Mouse (Mus musculus): ENCODE measurements at regions not wholly inside any gene's neighbourhood (a gene's known extent, or its start where the extent isn't known, plus 50 kb on each side); places are given as distances from the start of the nearest gene placed in this dataset.

- Histone ChIP-seq H3K4me3 (ENCODE audit: low read length) (no peak overlapping the region), H3K27me3 (ENCODE audit: insufficient read depth, low read length) (no peaks in the 10 kb centered on the region), H3K9me3 (ENCODE audit: low read length) (no peaks in the 10 kb centered on the region), H3K36me3 (ENCODE audit: insufficient read depth, low read length) (no peaks in the 10 kb centered on the region), H3K4me2 (replicated peaks; ENCODE audit: low read depth, low read length) (no peak overlapping the region), H3K9ac (replicated peaks; ENCODE audit: low read length) (no peak overlapping the region), H3K27ac (ENCODE audit: low read length) (no peak overlapping the region), H3K4me1 (ENCODE audit: insufficient read depth, low read length) (no peaks in the 10 kb centered on the region)
- WGBS = 36% methylated on average over 4 of the region's 4 CpGs
- ATAC-seq (ENCODE audit: low FRiP score, low TSS enrichment) = no peak
These were observed 243.5 kb upstream of the Shh start for GRCm38 (mm10) chr5:28710517-28710916.

- 68% methylated on average over 2 of the region's 2 CpGs for WGBS
- H3K4me3 ChIP-seq (ENCODE audit: low read length) = no peak overlapping the region
- H3K4me2 ChIP-seq (replicated peaks; ENCODE audit: low read depth, low read length) = no peak overlapping the region
- H3K27me3 ChIP-seq (ENCODE audit: insufficient read depth, low read length) = no peaks in the 10 kb centered on the region
- H3K9ac ChIP-seq (replicated peaks; ENCODE audit: low read length) = no peak overlapping the region
- H3K36me3 ChIP-seq (ENCODE audit: insufficient read depth, low read length) = no peaks in the 10 kb centered on the region
- H3K9me3 ChIP-seq (ENCODE audit: low read length) = no peaks in the 10 kb centered on the region
- no peaks in the 10 kb centered on the region for H3K4me1 ChIP-seq (ENCODE audit: insufficient read depth, low read length)
- no peak overlapping the region for H3K27ac ChIP-seq (ENCODE audit: low read length)
- ATAC-seq (ENCODE audit: low FRiP score, low TSS enrichment) = no peak
These were observed 242.6 kb upstream of the Shh start for GRCm38 (mm10) chr5:28709626-28710025.

GRCm38 (mm10) chr5:28704359-28704758, 237.3 kb upstream of the Shh start:
- H3K4me1 ChIP-seq (ENCODE audit: insufficient read depth, low read length) = no peaks in the 10 kb centered on the region
- H3K9ac ChIP-seq (replicated peaks; ENCODE audit: low read length) = no peak overlapping the region
- H3K4me2 ChIP-seq (replicated peaks; ENCODE audit: low read depth, low read length) = no peak overlapping the region
- no peak for ATAC-seq (ENCODE audit: low FRiP score, low TSS enrichment)
- no peak overlapping the region for H3K4me3 ChIP-seq (ENCODE audit: low read length)
- no peak overlapping the region for H3K27ac ChIP-seq (ENCODE audit: low read length)
- no peaks in the 10 kb centered on the region for H3K27me3 ChIP-seq (ENCODE audit: insufficient read depth, low read length)
- H3K9me3 ChIP-seq (ENCODE audit: low read length) = no peaks in the 10 kb centered on the region
- WGBS = 81% methylated on average over 1 of the region's 1 CpGs
- H3K36me3 ChIP-seq (ENCODE audit: insufficient read depth, low read length) = no peaks in the 10 kb centered on the region

GRCm38 (mm10) chr5:28696966-28697365, 229.9 kb upstream of the Shh start:
- no peaks in the 10 kb centered on the region for H3K4me1 ChIP-seq (ENCODE audit: insufficient read depth, low read length)
- no peak overlapping the region for H3K4me3 ChIP-seq (ENCODE audit: low read length)
- 60% methylated on average over 3 of the region's 3 CpGs for WGBS
- ATAC-seq (ENCODE audit: low FRiP score, low TSS enrichment) = no peak
- no peaks in the 10 kb centered on the region for H3K27me3 ChIP-seq (ENCODE audit: insufficient read depth, low read length)
- H3K9me3 ChIP-seq (ENCODE audit: low read length) = no peaks in the 10 kb centered on the region
- no peaks in the 10 kb centered on the region for H3K36me3 ChIP-seq (ENCODE audit: insufficient read depth, low read length)
- no peak overlapping the region for H3K4me2 ChIP-seq (replicated peaks; ENCODE audit: low read depth, low read length)
- no peak overlapping the region for H3K27ac ChIP-seq (ENCODE audit: low read length)
- no peak overlapping the region for H3K9ac ChIP-seq (replicated peaks; ENCODE audit: low read length)

- no peaks in the 10 kb centered on the region for H3K4me1 ChIP-seq (ENCODE audit: insufficient read depth, low read length)
- no peak for ATAC-seq (ENCODE audit: low FRiP score, low TSS enrichment)
- no peaks in the 10 kb centered on the region for H3K36me3 ChIP-seq (ENCODE audit: insufficient read depth, low read length)
- H3K4me2 ChIP-seq (replicated peaks; ENCODE audit: low read depth, low read length) = no peak overlapping the region
- H3K4me3 ChIP-seq (ENCODE audit: low read length) = no peak overlapping the region
- H3K9ac ChIP-seq (replicated peaks; ENCODE audit: low read length) = no peak overlapping the region
- H3K27me3 ChIP-seq (ENCODE audit: insufficient read depth, low read length) = no peaks in the 10 kb centered on the region
- H3K27ac ChIP-seq (ENCODE audit: low read length) = no peak overlapping the region
- no peaks in the 10 kb centered on the region for H3K9me3 ChIP-seq (ENCODE audit: low read length)
- WGBS = 74% methylated on average over 6 of the region's 6 CpGs
These were observed 223.1 kb upstream of the Shh start for GRCm38 (mm10) chr5:28690110-28690509.

- ATAC-seq (ENCODE audit: low FRiP score, low TSS enrichment) = no peak
- Histone ChIP-seq H3K36me3 (ENCODE audit: insufficient read depth, low read length) (no peaks in the 10 kb centered on the region), H3K4me1 (ENCODE audit: insufficient read depth, low read length) (no peaks in the 10 kb centered on the region), H3K4me2 (replicated peaks; ENCODE audit: low read depth, low read length) (no peak overlapping the region), H3K9ac (replicated peaks; ENCODE audit: low read length) (no peak overlapping the region), H3K27me3 (ENCODE audit: insufficient read depth, low read length) (no peaks in the 10 kb centered on the region), H3K9me3 (ENCODE audit: low read length) (no peaks in the 10 kb centered on the region), H3K4me3 (ENCODE audit: low read length) (no peak overlapping the region), H3K27ac (ENCODE audit: low read length) (no peak overlapping the region)
- 56% methylated on average over 2 of the region's 2 CpGs for WGBS
These were observed 222.6 kb upstream of the Shh start for GRCm38 (mm10) chr5:28689651-28690050.

GRCm38 (mm10) chr5:28689136-28689535, 222.1 kb upstream of the Shh start:
- Histone ChIP-seq H3K9ac (replicated peaks; ENCODE audit: low read length) (no peak overlapping the region), H3K9me3 (ENCODE audit: low read length) (no peaks in the 10 kb centered on the region), H3K27me3 (ENCODE audit: insufficient read depth, low read length) (no peaks in the 10 kb centered on the region), H3K4me3 (ENCODE audit: low read length) (no peak overlapping the region), H3K4me2 (replicated peaks; ENCODE audit: low read depth, low read length) (no peak overlapping the region), H3K27ac (ENCODE audit: low read length) (no peak overlapping the region), H3K4me1 (ENCODE audit: insufficient read depth, low read length) (no peaks in the 10 kb centered on the region), H3K36me3 (ENCODE audit: insufficient read depth, low read length) (no peaks in the 10 kb centered on the region)
- WGBS = 50% methylated on average over 3 of the region's 3 CpGs
- no peak for ATAC-seq (ENCODE audit: low FRiP score, low TSS enrichment)

GRCm38 (mm10) chr5:28682821-28683220, 215.8 kb upstream of the Shh start:
- H3K27ac ChIP-seq (ENCODE audit: low read length) = no peak overlapping the region
- WGBS = 66% methylated on average over 6 of the region's 6 CpGs
- no peak overlapping the region for H3K4me2 ChIP-seq (replicated peaks; ENCODE audit: low read depth, low read length)
- no peak overlapping the region for H3K4me3 ChIP-seq (ENCODE audit: low read length)
- H3K4me1 ChIP-seq (ENCODE audit: insufficient read depth, low read length) = no peaks in the 10 kb centered on the region
- H3K27me3 ChIP-seq (ENCODE audit: insufficient read depth, low read length) = no peaks in the 10 kb centered on the region
- no peak overlapping the region for H3K9ac ChIP-seq (replicated peaks; ENCODE audit: low read length)
- no peaks in the 10 kb centered on the region for H3K36me3 ChIP-seq (ENCODE audit: insufficient read depth, low read length)
- H3K9me3 ChIP-seq (ENCODE audit: low read length) = no peaks in the 10 kb centered on the region
- no peak for ATAC-seq (ENCODE audit: low FRiP score, low TSS enrichment)

GRCm38 (mm10) chr5:28680311-28680710, 213.3 kb upstream of the Shh start:
- Histone ChIP-seq H3K9me3 (ENCODE audit: low read length) (no peaks in the 10 kb centered on the region), H3K4me2 (replicated peaks; ENCODE audit: low read depth, low read length) (no peak overlapping the region), H3K27ac (ENCODE audit: low read length) (no peak overlapping the region), H3K27me3 (ENCODE audit: insufficient read depth, low read length) (no peaks in the 10 kb centered on the region), H3K36me3 (ENCODE audit: insufficient read depth, low read length) (no peaks in the 10 kb centered on the region), H3K4me3 (ENCODE audit: low read length) (no peak overlapping the region), H3K9ac (replicated peaks; ENCODE audit: low read length) (no peak overlapping the region), H3K4me1 (ENCODE audit: insufficient read depth, low read length) (no peaks in the 10 kb centered on the region)
- ATAC-seq (ENCODE audit: low FRiP score, low TSS enrichment) = no peak
- 97% methylated on average over 1 of the region's 1 CpGs for WGBS

- Histone ChIP-seq H3K27me3 (ENCODE audit: insufficient read depth, low read length) (no peaks in the 10 kb centered on the region), H3K36me3 (ENCODE audit: insufficient read depth, low read length) (no peaks in the 10 kb centered on the region), H3K4me3 (ENCODE audit: low read length) (no peak overlapping the region), H3K4me2 (replicated peaks; ENCODE audit: low read depth, low read length) (no peak overlapping the region), H3K4me1 (ENCODE audit: insufficient read depth, low read length) (no peaks in the 10 kb centered on the region), H3K9me3 (ENCODE audit: low read length) (no peaks in the 10 kb centered on the region), H3K9ac (replicated peaks; ENCODE audit: low read length) (no peak overlapping the region), H3K27ac (ENCODE audit: low read length) (no peak overlapping the region)
- WGBS = 70% methylated on average over 1 of the region's 1 CpGs
- no peak for ATAC-seq (ENCODE audit: low FRiP score, low TSS enrichment)
These were observed 212.7 kb upstream of the Shh start for GRCm38 (mm10) chr5:28679761-28680160.

GRCm38 (mm10) chr5:28630186-28630585, 163.1 kb upstream of the Shh start:
- Histone ChIP-seq H3K4me3 (ENCODE audit: low read length) (no peak overlapping the region), H3K27ac (ENCODE audit: low read length) (no peak overlapping the region), H3K9me3 (ENCODE audit: low read length) (no peaks in the 10 kb centered on the region), H3K36me3 (ENCODE audit: insufficient read depth, low read length) (no peaks in the 10 kb centered on the region), H3K9ac (replicated peaks; ENCODE audit: low read length) (no peak overlapping the region), H3K4me2 (replicated peaks; ENCODE audit: low read depth, low read length) (no peak overlapping the region), H3K27me3 (ENCODE audit: insufficient read depth, low read length) (no peaks in the 10 kb centered on the region), H3K4me1 (ENCODE audit: insufficient read depth, low read length) (no peaks in the 10 kb centered on the region)
- WGBS = 83% methylated on average over 4 of the region's 4 CpGs
- ATAC-seq (ENCODE audit: low FRiP score, low TSS enrichment) = no peak
